Mouse (Mus musculus) telencephalon, adult 2 months (tissue): ENCODE measurements around the gene Zfp866.
A peak's percentile ranks its signal among the peaks of the same experiment; 100 is the strongest.

Source experiments
- DNase-seq: peaks from one replicate; pipeline ENCODE4 v3.0.0-alpha.2; 2011; ENCODE audit warnings: low read depth, low spot score

Zfp866 gene

DNA sequence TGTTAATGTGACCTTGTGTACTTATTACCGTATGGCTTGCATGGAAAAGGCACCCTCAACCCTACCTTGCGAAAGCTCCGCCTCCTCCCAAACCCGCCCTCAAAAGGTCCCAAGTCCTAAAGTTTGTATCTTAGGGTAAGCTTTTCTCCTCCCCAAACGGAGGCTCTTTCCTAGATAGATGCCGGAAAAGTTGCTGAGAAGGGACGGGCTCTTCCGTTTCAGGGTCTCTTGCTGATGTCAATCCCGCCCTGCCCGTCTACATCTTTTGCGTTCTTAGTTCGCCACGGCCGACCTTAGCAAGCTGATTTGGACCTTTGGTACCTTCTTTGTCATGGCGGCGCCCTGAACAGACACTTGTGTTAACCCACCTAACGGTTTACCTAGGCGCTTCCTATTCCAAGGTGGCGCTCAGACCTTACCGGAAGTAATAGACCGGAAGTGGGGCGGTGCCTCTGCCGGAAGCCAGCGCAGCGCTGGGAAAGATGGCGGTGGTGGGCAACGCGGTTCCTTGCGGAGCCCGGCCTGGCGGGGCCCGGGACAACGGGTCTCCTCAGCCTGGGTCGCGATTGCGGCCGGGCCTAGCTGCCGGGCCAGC, at the start of gene Zfp866, which contains the start of gene Atp13a1:
Gene Zfp866, minus strand, starts transcription at position 406 of the 595 bp plus-strand sequence.
Gene Atp13a1, plus strand, starts transcription at position 391 of the 595 bp plus-strand sequence.
- peak; percentile 82 for DNase-seq

DNA sequence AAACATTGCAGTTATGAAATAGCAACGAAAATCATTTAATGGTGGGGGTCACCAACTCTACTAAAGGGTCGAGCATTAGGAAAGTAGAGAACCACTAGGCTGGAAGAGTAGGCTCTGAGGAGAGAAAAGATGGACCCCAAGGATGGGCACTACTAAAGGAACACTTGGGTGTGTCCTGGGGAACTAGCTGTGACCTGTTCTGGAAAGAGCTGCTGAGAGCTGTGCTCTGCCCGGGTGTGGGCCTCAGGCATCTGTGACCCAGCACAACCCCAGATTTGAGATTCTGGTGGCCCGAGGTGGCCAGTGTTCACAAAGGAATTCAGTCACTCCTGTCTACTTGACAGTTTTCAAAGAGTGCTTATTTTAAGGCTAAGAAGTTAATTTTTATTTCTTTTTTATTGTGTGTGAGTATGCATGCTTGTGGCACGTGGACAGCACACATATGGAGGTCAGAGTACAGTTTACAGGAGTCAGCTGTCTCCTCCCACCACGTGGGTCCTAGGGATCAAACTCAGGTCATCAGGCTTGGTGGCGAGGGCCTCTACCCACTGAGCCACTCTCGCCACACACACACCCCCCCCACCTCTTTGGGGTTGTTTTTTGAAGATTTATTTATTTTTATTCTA, 46.2 kb upstream of the Zfp866 start:
- no peak for DNase-seq

DNA sequence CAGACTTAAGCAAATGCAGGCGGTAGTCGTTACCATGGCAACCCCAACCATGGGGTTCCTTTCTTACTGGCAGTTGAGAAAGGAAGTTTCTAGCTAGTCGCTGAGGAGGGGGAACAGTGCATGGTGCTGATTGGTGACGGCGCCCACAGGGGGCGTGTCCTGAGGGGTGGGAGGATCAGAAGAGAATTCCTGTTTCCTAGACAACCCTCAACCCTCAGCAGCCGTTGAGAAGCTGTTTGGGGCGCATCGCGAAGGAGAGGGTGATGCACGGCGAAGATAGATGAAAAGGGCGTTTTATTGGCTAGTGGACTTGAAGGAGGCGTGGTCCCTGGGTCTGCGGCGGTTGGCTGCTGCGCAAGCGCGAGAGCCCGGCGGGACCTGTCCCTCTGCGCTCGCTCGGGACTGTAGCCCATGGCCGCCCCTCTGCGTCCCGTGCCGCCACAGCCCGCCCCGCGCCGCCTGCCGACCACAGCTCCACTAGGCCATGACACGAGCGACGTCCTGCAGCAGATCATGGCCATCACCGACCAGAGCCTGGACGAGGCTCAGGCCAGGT, 41.4 kb upstream of the Zfp866 start, which contains the start of gene Pbx4:
Gene Pbx4, plus strand, starts transcription at position 194 of the 556 bp plus-strand sequence.
- peak; percentile 99 for DNase-seq

DNA sequence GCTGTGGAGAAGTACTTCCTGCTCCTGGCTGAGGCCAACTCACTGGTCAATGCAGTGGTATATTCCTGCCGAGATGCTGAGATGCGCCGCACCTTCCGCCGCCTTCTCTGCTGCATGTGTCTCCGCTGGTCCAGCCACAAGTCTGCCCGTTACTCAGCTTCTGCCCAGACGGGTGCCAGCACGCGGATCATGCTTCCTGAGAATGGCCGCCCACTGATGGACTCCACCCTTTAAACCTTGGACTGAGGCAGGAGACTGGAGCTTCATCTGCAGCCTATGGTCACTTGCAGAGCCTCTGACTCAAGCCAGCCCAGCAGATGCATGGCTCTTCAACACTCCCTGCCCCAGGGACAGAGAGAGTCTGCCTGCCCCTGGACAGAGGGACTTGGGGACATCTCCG, 35.4 kb upstream of the Zfp866 start:
- no peak for DNase-seq

DNA sequence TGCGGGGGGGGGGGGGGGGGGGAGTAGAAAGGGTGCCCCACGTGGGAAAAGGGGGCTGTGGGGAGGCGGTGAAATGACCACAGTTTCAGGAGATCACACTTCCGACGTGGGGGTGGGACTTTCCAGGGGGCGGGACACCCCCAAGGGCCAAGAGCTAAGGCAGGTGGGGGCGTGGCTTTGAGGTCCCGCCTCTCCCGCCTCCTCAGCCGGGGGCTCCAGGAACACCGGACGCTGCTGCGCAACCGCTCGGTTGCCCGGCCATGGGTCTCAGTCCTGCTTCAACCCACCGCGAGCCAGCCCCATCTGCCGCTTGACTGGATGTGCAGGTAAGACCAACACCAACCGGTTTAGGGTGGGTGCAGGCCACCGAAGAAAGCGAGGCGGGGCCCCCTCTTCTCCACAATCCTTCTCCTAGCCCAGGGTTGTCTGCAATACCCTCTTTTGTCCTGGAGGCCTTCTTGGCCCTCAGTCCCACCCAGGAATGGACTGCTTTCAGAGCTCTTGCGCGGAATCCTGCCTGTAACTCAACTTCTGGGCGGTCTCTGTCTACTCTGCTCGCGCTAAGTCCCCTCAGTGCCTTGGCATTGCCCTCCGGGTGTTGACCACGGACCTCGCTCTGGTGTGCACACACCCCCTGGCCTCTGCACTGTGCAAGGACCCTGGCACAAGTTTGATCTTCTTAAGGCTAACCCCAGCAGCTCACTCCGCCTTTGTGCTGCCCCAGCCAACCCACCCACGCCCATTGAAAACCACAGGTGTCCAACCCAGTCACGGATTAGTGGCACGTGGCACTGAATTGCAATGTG, 31.6 kb upstream of the Zfp866 start, which contains the start of gene Lpar2:
Gene Lpar2, plus strand, starts transcription at position 44 of the 806 bp plus-strand sequence.
- DNase-seq: no peak

DNA sequence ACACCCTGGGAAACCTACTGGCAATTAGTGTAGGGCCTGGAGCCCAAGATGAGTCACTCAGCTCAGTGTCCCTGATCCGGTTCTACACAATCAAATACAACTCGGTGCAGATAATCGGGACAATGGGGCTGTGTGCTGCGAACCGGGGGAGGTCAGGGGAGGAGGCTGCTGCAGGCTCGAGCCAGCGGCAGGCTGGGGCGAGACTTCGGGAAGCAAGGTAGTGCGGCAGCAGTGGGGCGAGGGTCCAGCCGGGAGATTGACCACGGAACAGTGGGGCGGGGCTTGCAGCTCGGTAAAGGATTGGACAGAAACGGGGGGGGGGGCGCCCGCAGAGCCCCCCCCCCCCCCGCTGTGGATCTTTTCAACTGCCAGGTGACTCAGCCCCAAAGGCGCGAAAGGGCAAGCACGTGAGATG, 31.0 kb upstream of the Zfp866 start:
- no peak for DNase-seq

DNA sequence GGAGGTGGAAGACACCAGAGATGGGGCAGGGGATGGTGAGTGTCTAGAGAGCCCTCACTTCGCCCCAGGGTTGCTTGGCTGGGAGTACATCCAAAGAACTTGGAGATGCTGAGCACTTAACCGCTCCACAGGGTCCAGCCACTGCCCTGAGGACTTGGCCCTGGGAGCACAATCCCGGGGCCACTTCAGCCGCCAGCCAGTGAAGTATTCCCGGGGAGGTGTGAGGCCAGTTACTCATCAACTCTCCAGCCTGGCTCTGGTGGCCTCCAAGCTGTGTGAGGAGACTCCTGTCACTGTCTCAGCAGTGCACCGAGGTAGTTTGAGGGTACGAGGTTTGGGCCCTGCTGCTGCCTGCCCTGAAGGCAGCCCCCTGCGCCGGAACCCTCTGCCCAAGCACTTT, 29.5 kb upstream of the Zfp866 start:
- no peak for DNase-seq

DNA sequence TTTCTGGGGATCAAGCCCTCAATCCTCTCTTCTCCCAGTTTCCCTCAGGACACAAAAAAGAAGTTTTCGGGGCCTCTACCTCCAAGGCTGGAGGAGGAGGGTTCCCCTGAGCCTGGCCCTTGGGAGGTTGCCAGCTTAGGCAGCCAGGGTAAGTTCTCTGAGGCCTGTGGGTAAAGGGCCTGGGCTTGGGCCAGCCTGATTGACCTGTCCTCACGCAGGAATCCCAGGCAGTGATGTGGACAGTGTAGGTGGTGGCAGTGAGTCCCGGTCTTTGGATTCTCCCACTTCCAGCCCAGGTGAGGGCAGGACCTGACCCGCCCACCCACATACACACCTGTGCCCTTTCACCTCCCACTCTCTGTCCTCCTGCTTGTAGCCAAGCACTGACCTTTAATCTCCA, 24.4 kb upstream of the Zfp866 start:
- no peak for DNase-seq

DNA sequence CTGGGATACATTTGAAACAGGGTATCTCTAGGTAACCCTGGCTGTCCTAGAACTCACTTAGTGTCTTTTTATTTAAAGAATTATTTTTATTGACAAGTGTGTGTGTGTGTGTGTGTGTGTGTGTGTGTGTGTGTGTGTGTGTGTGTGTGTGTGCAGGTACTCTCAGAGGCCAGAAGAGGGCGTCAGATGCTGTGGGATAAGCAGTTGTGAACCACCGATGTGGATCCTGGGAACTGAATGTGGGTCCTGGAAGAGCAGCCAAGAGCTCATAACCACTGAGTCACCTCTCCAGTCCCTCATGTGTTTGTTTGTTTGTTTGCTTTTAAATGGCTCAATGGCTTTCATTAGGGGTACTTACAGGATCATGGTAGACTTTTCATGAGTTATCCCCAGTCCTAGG, 23.9 kb upstream of the Zfp866 start:
- DNase-seq: no peak

DNA sequence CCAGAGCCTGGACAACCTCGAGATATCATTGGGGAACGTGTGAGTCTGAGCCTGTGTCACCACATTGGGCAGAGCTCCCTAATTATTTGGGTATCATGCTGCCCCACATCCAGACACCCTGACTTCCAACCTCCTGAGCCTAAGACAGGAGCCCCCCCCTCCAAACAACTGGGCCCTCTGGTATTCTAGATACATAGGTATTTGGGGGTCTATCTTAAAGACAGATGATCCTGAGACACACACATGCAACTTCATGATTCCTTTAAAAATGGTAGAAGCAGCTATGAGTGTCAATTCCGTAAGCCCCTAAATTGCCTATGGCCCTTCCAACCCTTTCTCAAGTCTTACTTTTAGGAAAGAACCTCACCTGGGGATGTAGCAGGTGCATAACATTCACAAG, 18.8 kb upstream of the Zfp866 start:
- no peak for DNase-seq

DNA sequence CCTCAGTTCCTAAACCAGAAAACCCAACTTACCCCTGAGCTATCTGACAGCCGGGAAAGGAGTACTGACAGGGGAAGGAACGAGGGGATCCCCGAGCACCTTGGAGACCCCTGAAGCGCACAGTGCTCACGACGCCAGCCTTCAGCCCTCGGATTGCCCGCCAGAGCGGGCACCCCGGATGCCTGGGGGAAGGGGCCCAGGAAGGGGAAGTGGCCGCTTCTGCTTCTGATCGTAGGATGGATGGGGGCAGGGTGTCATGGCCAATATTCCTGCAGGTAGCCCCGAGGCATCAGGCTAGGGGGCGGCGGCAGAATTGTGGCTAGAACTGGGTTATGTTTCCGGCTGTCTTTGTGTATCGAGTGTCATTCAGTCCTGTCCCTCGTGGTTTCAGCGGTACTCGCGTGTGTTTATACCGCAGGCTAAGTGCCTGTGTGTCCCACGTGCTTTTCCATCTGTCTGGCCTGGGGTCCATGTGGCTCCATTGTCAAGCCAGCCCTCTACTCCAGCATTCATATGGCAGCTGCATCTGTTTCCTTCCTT, 18.0 kb upstream of the Zfp866 start:
- DNase-seq: no peak

DNA sequence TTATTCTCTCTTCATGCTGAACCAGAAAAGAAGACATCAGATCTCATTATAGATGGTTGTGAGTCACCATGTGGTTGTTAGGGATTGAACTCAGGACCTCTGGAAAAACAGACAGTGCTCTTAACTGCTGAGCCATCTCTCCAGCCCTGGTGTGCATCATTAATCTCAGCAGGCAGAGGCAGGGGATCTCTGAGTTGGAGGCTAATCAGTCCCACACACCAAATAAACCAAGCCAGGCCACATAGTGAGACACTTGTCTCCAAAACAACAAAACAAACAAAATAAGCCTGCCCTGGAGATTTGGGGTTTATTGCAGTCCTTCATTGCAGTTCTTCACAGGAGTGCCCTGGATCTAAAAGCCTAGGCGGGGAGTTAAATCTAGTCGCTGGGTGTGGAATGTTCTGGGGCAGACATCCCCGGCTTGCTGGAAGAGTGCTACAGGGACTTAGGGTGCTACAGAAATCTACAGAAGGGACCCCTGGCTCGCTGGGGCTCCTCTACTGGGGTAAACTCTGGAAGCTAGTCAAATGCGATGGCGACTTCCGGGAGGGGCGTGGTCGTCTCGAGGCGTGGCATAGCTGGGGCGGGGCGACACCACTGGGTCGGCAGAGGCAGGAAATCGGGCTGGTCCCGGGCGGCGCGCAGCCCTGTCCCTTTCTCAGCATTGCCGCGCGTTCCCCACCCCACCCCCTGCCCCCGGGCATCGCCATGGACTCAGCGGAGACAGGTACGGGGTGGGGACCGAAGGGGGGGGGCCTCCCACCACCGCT, 17.3 kb upstream of the Zfp866 start, which contains the start of gene Gmip:
Gene Gmip, plus strand, starts transcription at position 586 of the 770 bp plus-strand sequence.
- DNase-seq: no peak

DNA sequence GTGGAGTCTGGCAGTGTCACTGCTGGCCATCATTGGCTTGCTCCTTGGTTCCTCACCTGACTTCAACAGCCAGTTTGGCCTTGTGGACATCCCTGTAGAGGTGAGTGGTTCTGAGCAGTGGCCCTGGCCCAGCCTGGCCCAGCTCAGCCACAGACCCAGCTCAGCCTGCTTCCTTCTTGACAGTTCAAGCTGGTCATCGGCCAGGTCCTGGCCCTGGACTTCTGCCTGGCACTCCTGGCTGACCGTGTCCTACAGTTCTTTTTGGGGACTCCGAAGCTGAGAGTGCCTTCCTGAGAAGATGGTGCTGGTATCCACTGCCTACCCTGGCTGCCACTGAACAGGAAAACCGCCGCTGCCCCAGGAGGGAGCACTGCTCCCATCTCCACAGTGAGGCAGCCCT, 16.3 kb upstream of the Zfp866 start:
- no peak for DNase-seq

DNA sequence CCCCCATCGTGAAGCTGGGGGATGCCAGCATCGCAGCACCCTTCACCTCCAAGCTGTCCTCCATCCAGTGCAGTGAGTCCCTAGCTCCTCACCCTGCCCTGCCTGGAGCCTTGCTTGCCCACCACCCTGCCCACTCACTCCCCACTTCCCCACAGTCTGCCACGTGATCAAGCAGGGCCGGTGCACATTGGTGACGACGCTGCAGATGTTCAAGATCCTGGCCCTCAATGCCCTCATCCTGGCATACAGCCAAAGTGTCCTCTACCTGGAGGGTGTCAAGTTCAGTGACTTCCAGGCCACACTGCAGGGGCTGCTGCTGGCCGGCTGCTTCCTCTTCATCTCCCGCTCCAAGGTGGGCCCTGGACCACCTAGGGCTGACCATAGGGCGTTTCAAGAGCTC, 14.5 kb upstream of the Zfp866 start:
- DNase-seq: no peak

DNA sequence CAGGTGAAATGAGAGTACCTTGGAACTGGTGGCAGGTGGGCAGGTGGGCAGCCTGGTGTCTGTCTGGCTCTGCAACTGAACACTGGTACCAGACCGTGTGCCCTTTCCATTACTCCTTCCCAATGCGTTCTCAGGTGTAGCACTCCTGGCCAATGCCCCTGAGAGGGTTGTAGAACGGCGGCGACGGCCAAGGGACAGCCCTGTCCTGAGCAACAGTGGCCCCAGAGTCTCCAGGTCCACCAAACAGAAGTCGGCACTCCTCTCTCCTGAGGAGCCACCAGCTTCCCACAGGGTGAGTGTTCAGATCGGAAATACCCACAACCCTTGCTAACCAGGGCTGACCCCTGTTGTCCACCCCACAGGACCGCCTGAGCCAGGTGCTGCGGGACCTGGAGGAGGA, 14.1 kb upstream of the Zfp866 start:
- no peak for DNase-seq

DNA sequence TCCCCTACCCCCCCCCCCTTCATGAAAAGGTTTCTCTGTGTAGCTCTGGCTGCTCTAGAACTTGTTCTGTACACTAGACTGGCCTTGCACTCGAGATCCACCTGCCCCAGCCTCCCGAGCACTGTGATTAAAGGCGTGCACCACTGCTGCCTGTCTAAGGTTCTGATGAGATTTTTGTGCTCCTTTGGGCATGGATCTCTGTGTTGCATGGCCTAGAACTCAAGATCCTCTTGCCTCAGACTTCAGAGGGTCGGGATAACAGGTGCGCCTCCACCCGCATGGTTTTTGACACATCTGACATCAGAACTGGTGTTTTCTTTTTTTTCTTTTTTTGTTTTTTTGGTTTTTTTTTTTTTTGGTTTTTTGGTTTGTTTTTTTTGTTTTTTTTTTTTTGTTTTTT, 13.6 kb upstream of the Zfp866 start:
- no peak for DNase-seq

DNA sequence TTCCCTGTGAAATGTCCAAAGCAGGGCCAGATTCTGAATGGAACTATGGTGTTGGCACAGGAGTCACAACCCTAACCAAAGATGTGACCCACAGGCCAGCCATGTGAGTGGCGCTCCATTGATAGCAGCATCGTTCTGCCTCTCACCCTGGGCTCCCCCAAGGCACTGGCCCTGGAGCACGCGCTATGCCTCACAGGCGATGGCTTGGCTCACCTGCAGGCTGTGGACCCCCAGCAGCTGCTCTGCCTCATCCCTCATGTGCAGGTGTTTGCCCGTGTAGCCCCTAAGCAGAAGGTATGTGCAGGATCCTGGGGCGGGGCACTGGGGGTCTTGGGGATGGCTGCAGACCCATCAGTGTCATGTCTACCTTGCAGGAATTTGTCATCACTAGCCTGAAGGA, 12.4 kb upstream of the Zfp866 start:
- DNase-seq: no peak

DNA sequence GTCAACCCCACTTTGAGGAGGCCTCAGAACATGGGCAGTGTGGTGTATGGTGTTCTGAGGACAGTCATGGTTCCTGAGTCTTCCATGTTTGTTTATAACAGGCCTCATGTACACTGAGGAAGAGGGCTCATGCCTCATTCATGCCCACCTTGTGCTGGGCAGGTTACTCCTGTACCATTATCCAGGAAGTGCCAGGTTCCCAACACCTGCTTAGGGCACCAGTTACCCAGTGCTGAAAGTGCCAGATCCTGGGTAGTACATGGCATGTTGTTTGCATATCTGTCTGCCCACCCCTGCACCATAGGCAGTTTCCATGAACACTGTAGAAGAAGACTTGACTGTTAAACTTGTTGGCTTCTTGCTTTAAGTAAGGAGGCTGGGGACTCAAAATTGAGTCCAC, 11.2 kb upstream of the Zfp866 start:
- no peak for DNase-seq

DNA sequence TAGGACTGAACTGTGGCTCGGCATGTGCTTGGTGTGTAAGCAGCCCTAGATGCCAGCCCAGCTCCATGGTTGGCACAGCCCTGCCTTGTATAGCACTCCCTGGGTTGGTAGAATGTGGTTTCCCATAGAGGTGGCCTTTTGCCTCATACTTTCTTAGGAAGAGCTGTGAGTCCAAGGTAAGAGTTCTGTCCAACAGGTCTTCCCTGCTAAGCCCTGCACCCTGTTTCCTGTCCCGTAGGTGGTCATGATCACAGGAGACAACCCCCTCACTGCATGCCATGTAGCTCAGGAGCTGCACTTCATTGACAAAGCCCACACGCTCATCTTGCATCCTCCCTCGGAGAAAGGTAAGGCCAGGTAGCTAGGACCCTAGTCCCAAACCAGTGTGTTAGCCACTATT, 10.8 kb upstream of the Zfp866 start:
- no peak for DNase-seq

DNA sequence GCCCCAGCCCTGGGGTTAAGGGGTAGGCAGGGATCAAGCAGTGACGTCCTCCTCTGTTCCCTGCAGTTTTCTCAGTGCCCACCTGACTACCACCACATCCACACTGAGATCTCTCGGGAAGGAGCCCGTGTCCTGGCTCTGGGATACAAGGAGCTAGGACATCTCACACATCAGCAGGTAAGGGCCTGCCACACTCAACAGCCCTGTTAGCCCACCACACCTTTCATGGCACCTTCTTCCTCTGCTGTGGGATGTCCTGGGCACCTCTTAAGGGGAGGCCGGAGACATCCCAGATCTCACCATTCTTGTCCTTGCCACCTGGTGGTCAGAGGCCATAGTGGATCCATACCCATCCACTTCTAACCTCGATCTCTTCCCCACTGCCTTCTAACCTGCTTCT, 9.0 kb upstream of the Zfp866 start:
- DNase-seq: no peak

DNA sequence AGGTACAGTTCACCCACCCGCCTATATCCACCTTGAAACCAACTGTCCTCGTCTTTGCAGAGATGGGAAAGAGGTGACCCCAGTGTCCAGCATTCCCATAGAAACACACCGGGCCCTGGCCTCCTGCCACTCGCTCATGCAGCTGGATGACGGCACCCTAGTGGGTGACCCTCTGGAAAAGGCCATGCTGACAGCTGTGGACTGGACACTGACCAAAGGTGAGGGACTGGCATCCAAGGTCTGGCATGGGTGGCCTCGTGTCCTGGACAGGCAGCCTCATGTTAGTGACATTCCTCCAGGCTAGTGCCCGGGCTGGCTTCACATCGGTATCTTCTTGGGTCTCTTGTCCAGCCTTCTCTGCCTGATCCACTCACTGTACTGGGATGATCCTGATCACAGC, 8.3 kb upstream of the Zfp866 start:
- DNase-seq: no peak
